Mouse (Mus musculus) c-Kit-negative CD71-positive TER-119-positive erythroid progenitor cells, embryonic 14.5 days (primary cell): ENCODE data around the gene Btbd8.

Source experiments
- DNase-seq: peaks from one replicate; pipeline ENCODE4 v3.0.0-alpha.2; 2013; ENCODE audit warnings: low read depth, low spot score

The Btbd8 gene

DNA sequence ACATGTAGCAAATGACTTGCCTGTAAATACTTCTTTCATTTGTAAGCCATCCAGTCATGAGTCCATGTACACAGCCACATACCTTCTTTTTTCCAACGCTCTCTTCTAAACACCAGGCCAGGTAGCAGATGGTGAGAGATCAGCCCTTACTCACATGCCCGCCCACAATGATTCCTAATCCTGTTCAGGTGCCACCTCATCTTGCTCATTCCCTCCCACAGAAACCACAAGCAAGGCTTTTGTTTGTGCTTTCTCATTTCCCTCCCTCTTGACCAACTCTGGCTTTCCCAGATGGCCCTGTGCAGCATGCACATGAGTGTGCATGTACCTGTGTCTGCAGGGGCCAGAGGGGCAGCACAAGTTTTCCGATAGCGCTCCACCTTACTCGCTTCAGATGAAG lies 12.5 kb downstream of the Btbd8 start:
- DNase-seq = no peak

- peak; percentile 25 for DNase-seq
These were observed 24.6 kb downstream of the Btbd8 start for GRCm38 (mm10) chr5:107462147-107463076.

GRCm38 (mm10) chr5:107466501-107466900 lies 28.7 kb downstream of the Btbd8 start:
- DNase-seq = no peak

GRCm38 (mm10) chr5:107467098-107467497 lies 29.3 kb downstream of the Btbd8 start:
- no peak for DNase-seq

- DNase-seq = peak; percentile 80
These were observed 33.0 kb downstream of the Btbd8 start for GRCm38 (mm10) chr5:107470600-107471329.

DNA sequence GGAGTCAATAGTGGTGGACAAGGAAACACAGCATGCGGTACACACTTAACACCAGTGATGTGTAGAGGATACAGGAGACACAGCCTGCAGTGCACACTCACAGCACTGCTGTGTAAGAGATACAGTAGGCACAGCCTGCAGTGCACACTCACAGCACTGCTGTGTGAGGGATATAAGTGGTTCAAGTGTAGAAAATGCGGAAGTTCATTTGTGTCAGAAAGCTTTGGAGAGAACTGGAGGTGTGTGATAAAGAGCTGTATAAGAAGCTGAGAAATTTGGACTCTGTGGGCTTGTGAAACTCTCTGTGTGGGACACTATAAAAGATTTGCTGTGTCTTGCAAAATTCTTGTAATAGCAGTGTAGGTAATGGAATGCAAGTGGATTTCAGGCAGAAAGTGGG lies 42.4 kb downstream of the Btbd8 start:
- no peak for DNase-seq

DNA sequence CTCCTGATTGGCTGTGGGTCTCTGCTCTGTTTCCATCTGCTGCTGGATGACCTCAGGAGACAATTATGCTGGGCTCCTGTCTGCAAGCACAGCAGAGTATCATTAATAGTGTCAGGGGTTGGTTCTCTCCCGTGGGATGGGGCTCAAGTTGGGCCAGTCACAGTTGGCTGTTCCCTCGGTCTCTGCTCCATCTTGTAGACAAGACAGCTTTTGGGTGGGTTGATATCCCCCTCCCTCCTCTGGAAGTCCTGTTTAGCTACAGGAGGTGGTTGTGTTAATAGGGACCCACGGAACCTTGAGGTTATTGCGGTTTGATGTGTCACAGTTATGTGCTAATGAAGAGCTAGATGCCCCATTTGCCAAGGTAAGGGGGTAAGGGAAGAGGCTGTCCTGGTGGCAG lies 51.2 kb downstream of the Btbd8 start:
- no peak for DNase-seq

DNA sequence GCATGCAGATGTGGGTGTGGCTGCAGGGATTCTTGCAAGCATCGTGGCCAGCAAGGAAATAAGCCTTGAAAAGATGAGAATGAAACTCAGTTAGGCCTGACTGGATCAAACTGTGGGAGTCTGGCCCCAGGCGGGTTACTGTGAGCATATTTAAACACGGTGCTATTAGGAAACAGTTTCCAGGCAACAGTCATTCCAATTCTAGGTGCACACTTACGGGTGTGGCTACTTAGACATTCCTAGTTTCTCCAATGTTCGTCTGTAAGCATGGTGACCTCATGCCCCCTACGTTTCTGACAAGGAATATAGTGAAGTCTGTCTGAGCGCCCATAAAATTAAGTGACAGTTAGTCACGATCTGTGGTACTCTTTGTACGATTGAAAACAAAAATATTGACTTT lies 53.2 kb downstream of the Btbd8 start:
- DNase-seq = no peak

- DNase-seq = no peak
These were observed 54.7 kb downstream of the Btbd8 start for GRCm38 (mm10) chr5:107492471-107492870.

- no peak for DNase-seq
These were observed 57.0 kb downstream of the Btbd8 start for GRCm38 (mm10) chr5:107494759-107495158.

GRCm38 (mm10) chr5:107496047-107496446 lies 58.2 kb downstream of the Btbd8 start:
- no peak for DNase-seq

DNA sequence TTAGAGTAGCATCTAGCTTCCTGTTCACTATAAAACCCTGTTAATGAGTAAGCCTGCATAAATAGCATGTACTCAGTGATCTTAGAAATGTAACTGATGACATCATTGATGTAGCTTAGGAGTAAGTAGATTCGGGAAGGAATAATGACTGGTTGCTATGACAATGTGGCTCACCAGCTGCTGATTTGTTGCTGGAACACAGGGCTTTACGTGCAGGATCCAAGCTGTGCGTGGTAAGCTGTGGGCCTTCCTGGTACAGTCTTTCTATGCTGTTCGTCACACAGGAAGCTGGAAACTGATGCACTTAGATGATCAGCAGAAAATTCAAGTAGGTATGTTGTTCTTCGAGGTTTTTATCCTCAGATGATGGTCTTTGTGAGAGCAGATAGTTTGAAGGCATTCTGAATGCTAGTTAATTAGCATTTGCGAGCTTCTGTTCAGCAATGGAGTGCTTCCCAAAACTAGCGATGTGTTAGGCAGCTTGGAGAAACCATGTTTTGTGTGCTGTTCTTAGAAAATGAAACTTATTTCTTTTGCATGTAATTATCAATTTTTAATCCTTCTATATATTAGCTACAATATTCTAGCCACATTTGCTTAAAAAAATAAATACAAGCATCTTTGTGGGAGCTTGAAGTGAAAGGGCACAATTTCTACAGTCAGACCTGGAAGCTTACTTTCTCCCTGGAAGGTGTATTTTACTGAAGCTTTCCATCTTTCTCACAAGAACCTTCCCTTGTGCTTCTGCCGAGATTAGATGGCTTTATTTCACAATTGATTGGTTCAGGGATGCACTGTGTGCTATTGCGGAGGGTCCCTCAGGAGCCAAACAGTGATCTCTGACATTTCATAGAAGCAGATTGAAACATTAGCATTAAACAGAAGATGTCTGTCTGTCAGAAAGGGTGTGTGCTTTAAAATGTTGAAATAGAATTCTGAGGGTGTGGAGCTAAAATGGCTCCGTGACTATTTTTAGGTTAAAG lies 60.0 kb downstream of the Btbd8 start:
- DNase-seq = no peak

GRCm38 (mm10) chr5:107498806-107499310 lies 61.1 kb downstream of the Btbd8 start:
- no peak for DNase-seq

DNA sequence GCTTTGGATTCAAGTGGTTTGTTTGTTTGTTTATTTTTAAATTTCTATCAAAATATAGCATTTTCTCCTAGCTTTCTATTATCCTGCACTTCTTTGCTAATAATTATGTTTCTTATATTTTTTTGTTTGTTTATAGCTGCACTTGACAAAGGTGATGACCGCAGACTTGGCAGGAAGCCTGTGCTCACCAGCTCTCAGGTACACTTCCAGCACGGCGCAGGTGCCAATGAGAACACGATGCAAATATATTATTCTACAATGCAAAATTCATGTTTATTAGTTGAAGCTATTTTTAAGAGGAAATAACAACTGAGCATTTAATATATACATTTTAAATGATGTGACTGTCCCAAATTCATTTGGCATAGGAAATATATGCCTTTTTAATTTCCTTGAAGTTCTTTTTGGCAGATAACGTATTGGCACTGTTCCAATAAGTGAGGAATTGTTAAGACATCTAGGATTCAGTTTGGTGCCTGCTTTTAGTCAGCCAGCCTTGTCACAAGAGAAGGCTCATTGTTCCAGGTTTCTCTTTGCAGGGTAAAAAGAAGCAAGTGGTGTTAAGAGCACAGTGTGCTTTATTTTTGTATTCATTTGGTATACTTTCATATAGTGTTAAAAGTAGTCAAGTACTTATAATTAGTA lies 62.2 kb downstream of the Btbd8 start:
- no peak for DNase-seq

DNA sequence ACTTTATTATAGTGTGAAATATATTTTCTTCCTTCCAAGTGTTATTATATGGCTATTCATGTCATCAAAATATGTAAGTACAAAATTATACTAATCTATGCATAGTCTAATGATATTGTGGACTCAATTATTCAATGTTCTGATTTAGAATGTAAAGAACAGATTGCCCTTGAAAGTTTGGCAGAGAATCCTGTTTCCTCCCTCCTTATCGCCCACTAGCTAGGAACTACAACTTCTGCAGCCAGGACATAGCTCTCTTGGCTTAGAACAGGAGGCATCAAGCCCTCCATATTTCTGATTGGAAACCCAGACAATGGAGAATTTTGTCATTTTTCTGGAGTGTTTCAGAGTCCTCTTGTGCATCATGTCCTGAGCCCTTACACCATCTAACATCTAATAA lies 62.9 kb downstream of the Btbd8 start:
- DNase-seq = no peak

GRCm38 (mm10) chr5:107507321-107507720 lies 69.5 kb downstream of the Btbd8 start, which contains the start of gene Gm42669:
Gm42669 (plus strand) TSS chr5:107507621.
- DNase-seq = no peak

- no peak for DNase-seq
These were observed 72.7 kb downstream of the Btbd8 start for GRCm38 (mm10) chr5:107510503-107510902.

DNA sequence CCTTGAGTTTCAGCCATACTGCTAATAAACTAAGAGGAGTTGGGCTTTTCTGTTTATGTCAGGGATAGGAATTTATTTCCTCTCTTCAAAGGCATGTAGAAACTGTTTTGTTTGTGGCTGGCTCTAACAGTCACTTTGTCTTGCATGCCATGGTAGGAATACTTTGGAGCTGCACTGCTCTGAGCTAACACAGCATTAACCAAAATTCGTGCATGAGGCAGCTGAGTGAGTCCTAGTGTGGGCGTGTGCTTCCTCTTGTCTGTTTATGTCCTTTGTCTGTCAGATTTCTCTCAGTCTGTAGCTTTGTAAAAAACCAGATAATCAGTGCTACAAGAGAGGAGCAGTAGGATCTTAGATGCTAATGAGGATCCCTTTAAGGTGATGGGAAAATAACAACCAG lies 73.5 kb downstream of the Btbd8 start:
- DNase-seq = no peak

- DNase-seq = peak; percentile 34
These were observed 75.8 kb downstream of the Btbd8 start for GRCm38 (mm10) chr5:107513583-107513982.

DNA sequence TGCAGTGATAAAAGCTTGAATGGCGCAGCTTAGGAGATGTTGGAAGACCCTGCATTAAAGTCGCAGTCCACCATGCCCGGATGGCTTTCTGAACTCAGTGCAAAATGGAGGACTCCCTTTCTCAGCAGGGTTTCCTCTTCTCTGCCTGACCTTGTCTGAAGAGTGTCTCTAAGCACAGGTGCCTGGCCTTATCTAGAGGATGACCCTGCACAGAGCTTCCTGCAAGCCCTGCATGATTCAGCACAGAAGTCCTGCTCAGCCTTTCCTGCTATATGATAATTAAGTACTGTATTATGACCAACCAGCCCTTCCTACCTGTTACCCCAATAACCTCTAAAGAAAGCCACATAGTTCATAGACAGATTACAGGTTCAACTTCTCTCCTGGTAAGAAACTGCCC lies 77.7 kb downstream of the Btbd8 start:
- no peak for DNase-seq

GRCm38 (mm10) chr5:107516087-107516486 lies 78.3 kb downstream of the Btbd8 start:
- DNase-seq = no peak
